Mouse (Mus musculus): ENCODE data around the gene Ube2l6. TPM values are rescaled to one million over a fixed set of nuclear protein-coding genes. Genes with fewer than 3 reads are reported as not detected.

Ube2l6 gene
- polyA plus RNA-seq, 1 experiment from 2014 or later: 117 TPM

DNA sequence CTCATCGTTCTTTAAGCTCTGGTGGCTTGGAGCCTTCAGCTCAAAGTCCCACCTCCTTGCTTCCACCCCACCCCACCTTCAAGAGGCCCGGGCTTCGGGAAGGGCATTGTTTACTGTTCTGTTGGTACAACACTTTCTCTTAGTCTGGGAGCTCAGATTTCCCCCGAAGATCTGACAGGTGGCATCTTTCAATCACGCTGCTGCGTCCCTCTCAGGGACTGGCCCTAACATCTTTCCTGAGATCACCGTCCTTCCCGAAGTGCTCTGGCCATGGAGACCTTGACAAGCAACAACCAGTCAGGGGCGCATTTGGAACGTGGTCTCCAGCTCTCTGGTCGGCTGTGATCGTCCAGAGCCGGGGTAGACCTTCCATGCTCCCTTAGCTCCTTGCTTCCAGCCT is 23.9 kb downstream of the Ube2l6 start, which contains the start of gene Smtnl1:
Smtnl1 (minus strand) TSS at position 101 of the 400 bp plus-strand sequence.
- no peak within 1 kb of the TSS for H3K4me3 ChIP-seq (ENCODE audit: low read depth, low read length)
- H3K9ac ChIP-seq (ENCODE audit: low read depth, low read length): no peak within 1 kb of the TSS
- H3K9me3 ChIP-seq (ENCODE audit: control insufficient read depth): no peaks in the 10 kb centered on the region
- no peak for ATAC-seq
- no peaks in the 10 kb centered on the region for H3K36me3 ChIP-seq (ENCODE audit: control insufficient read depth, insufficient read depth)
- 0 out of 2 replicates have a peak within 1 kb of the TSS, but pooled peaks have one; percentile 14 for H3K4me2 ChIP-seq (replicated peaks; ENCODE audit: low read depth)
- no peak within 1 kb of the TSS for H3K27ac ChIP-seq (ENCODE audit: low read depth, low read length)
- H3K27me3 ChIP-seq (replicated peaks; ENCODE audit: control insufficient read depth, insufficient read depth, low read length): peaks cover 8% of the 10 kb centered on the region
- WGBS: 39% methylated on average over 13 of the region's 13 CpGs
- no peak for TF ChIP-seq CTCF (IDR thresholded peaks at IDR 0.05; ENCODE audit: low read depth)
- no peaks in the 10 kb centered on the region for H3K4me1 ChIP-seq (replicated peaks; ENCODE audit: control insufficient read depth, insufficient read depth, low read length)

DNA sequence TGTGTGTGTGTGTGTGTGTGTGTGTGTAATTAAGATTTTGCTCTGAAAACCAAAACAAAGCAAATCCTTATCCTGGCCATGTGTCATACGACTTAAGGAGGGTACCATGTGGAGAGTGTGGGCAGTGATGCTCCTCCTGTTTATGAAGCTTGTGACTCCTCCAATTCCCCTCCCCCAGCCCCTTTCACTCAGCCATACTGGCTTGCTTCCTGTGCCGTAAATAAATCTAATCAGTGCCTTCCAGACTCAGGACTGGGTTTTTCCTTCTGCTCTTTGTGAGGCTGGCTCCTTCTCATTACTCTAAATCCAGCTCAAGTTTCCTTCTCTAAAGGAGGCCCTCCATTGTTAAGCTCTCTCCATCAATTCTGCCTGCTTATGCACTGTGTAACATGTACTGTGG is 24.6 kb downstream of the Ube2l6 start:
- Histone ChIP-seq H3K27ac (ENCODE audit: low read depth, low read length) (no peak overlapping the region), H3K36me3 (ENCODE audit: control insufficient read depth, insufficient read depth) (no peaks in the 10 kb centered on the region), H3K9me3 (ENCODE audit: control insufficient read depth) (no peaks in the 10 kb centered on the region), H3K27me3 (replicated peaks; ENCODE audit: control insufficient read depth, insufficient read depth, low read length) (peaks cover 8% of the 10 kb centered on the region), H3K4me1 (replicated peaks; ENCODE audit: control insufficient read depth, insufficient read depth, low read length) (no peaks in the 10 kb centered on the region), H3K9ac (ENCODE audit: low read depth, low read length) (no peak overlapping the region), H3K4me3 (ENCODE audit: low read depth, low read length) (no peak overlapping the region), H3K4me2 (replicated peaks; ENCODE audit: low read depth) (no peak overlapping the region)
- ATAC-seq: no peak
- WGBS: 28% methylated on average over 2 of the region's 2 CpGs
- TF ChIP-seq CTCF (IDR thresholded peaks at IDR 0.05; ENCODE audit: low read depth): no peak

DNA sequence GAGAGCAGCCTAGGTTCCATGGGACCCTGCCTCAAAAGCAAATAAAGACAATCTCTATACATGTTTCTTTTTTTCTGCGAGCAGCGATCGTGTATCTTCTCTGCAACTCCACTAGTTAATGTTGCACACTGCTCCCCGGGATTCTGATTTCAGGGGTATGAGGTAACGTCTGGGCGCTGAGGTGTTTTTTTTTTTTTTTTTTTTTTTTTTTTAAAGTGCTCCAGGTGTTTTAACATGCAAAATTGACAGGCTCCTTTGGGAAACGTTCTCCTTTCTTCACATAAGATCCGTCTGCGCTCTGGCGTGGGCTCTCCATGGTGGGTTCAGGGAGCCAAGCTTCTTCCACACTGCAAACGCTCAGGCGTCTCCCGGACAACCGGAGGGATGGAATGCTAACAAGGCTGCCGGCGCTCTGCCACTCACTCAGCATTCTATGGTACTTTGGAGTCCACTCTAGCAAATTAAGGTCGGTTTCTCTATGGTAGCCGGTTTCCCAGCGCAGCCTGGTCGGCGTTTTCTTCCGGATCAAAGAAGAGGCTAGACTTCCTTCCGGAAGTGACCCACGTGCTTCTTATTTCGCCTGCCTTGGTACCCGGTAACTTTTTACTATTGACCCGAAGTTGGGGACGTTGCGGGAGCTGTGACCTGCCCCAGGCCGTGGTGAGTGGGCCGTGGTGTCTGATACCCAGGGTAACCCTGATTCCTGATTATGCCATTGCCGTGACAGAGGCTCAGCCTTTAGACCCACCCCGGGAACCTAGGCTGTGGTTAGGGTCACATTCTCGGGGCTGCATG is 28.1 kb downstream of the Ube2l6 start, which contains the start of gene Timm10:
Timm10 (plus strand) TSS at position 510 of the 795 bp plus-strand sequence.
- WGBS: under 1% methylated on average over 34 of the region's 34 CpGs
- TF ChIP-seq CTCF (IDR thresholded peaks at IDR 0.05; ENCODE audit: low read depth): no peak
- Histone ChIP-seq H3K4me2 (replicated peaks; ENCODE audit: low read depth) (peak within 1 kb of the TSS; percentile 91), H3K4me3 (ENCODE audit: low read depth, low read length) (peak within 1 kb of the TSS; percentile 80), H3K27ac (ENCODE audit: low read depth, low read length) (peak within 1 kb of the TSS; percentile 71), H3K36me3 (ENCODE audit: control insufficient read depth, insufficient read depth) (peaks cover 14% of the 10 kb centered on the region), H3K4me1 (replicated peaks; ENCODE audit: control insufficient read depth, insufficient read depth, low read length) (no peaks in the 10 kb centered on the region), H3K9ac (ENCODE audit: low read depth, low read length) (peak within 1 kb of the TSS; percentile 46), H3K27me3 (replicated peaks; ENCODE audit: control insufficient read depth, insufficient read depth, low read length) (peaks cover under 1% of the 10 kb centered on the region; the same call in 1 of the 2 replicates), H3K9me3 (ENCODE audit: control insufficient read depth) (no peaks in the 10 kb centered on the region)
- peak; percentile 87 for ATAC-seq

DNA sequence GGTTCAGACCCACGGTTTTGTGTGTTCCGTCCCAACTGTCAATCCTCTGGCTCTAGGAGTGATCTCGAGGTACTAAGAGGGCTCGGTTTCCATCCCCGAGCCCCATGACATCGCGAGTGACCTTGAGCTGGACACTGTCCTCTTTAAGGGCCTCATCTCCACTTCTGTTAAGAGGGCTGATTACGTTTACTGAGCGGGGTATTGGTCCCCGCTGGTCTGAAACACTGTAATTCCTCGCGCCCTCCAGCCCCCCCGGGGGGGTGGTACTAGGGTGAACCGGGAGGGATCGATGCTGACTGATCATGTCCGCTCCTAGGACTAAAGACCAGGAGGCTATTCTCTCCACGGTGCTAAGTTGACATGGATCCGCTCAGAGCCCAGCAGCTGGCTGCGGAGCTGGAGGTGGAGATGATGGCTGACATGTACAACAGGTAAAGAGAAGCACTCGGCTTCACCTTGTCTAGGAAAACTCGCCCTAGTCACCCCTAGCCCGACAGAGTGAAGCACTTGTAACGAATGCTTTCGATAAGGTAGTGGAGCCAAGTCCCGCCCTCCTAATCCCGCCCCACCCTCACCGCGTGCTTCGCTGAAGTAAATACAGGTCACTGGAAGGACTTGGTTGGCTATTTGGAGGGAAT is 28.8 kb downstream of the Ube2l6 start:
- H3K4me1 ChIP-seq (replicated peaks; ENCODE audit: control insufficient read depth, insufficient read depth, low read length): no peaks in the 10 kb centered on the region
- H3K4me2 ChIP-seq (replicated peaks; ENCODE audit: low read depth): peak overlapping the region; percentile 91
- H3K4me3 ChIP-seq (ENCODE audit: low read depth, low read length): peak overlapping the region; percentile 80
- no peak for TF ChIP-seq CTCF (IDR thresholded peaks at IDR 0.05; ENCODE audit: low read depth)
- no peaks in the 10 kb centered on the region for H3K9me3 ChIP-seq (ENCODE audit: control insufficient read depth)
- peak; percentile 39 for ATAC-seq
- peak overlapping the region; percentile 46 for H3K9ac ChIP-seq (ENCODE audit: low read depth, low read length)
- WGBS: under 1% methylated on average over 29 of the region's 29 CpGs
- H3K36me3 ChIP-seq (ENCODE audit: control insufficient read depth, insufficient read depth): peaks cover 14% of the 10 kb centered on the region
- H3K27ac ChIP-seq (ENCODE audit: low read depth, low read length): peak overlapping the region; percentile 71
- no peaks in the 10 kb centered on the region for H3K27me3 ChIP-seq (replicated peaks; ENCODE audit: control insufficient read depth, insufficient read depth, low read length)

DNA sequence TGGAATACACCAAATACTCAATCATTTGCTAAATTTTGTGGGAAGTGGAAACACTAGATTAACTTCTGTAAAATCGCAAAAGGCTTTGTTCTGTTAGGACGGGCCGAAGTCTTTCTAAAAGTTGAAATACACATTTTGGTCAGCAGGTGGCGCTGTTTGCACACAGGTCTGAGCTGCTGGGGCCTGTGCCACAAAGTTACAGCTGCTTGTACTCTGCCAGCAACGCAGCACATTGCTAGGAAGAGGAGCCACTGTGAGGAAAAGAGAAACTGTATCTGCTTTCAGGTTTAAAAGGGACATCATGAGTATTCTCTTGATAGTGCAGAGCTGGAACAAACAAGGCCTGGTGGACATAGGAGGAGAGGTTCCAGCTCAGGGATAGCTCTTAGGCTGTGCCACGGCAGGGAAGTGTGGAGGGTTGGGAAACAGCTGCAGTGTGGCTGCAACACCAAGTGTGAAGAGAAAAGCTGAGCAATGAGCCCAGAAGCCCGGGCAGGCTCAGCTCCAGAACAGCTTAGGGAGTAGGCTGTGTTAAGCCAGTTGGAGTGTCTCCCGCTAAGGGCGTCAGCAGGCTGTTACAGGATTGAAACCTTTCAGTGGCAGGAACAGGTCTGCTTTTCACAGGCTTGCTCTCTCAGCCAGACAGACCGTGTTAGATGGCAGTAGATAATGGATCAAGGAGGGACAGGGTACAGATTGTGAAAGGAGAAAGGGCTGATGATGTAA is 33.2 kb downstream of the Ube2l6 start:
- Histone ChIP-seq H3K4me3 (ENCODE audit: low read depth, low read length) (no peak overlapping the region), H3K4me1 (replicated peaks; ENCODE audit: control insufficient read depth, insufficient read depth, low read length) (no peaks in the 10 kb centered on the region), H3K36me3 (ENCODE audit: control insufficient read depth, insufficient read depth) (peaks cover 14% of the 10 kb centered on the region), H3K9me3 (ENCODE audit: control insufficient read depth) (no peaks in the 10 kb centered on the region), H3K4me2 (replicated peaks; ENCODE audit: low read depth) (0 out of 2 replicates have a peak overlapping the region, but pooled peaks have one; percentile 13), H3K27me3 (replicated peaks; ENCODE audit: control insufficient read depth, insufficient read depth, low read length) (no peaks in the 10 kb centered on the region), H3K27ac (ENCODE audit: low read depth, low read length) (peak overlapping the region; percentile 22; the same call in 1 of the 2 replicates), H3K9ac (ENCODE audit: low read depth, low read length) (no peak overlapping the region)
- peak; percentile 96 for TF ChIP-seq CTCF (IDR thresholded peaks at IDR 0.05; ENCODE audit: low read depth)
- peak; percentile 63 for ATAC-seq
- 25% methylated on average over 10 of the region's 10 CpGs for WGBS

DNA sequence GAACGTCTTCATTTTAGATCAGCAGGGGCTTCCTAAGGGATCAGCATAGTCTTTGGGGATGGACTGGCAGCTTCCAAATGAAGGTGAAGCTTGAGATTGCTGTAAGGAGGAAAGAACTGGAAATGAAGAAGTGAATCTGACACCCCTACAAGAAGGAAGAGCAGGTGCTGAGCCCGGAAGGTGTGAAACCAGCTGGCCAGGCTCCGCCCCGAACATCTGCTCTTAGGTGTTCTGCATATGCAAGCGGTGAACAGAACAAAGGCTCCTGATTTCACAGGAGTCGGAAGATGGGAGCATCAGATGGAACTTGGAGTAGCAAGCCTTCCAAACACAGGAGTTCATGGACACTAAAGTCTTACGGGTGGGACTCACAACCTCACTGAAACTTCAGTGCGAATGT is 38.5 kb downstream of the Ube2l6 start:
- Histone ChIP-seq H3K4me2 (replicated peaks; ENCODE audit: low read depth) (no peak overlapping the region), H3K9ac (ENCODE audit: low read depth, low read length) (no peak overlapping the region), H3K9me3 (ENCODE audit: control insufficient read depth) (no peaks in the 10 kb centered on the region), H3K4me3 (ENCODE audit: low read depth, low read length) (no peak overlapping the region), H3K4me1 (replicated peaks; ENCODE audit: control insufficient read depth, insufficient read depth, low read length) (no peaks in the 10 kb centered on the region), H3K36me3 (ENCODE audit: control insufficient read depth, insufficient read depth) (no peaks in the 10 kb centered on the region), H3K27me3 (replicated peaks; ENCODE audit: control insufficient read depth, insufficient read depth, low read length) (no peaks in the 10 kb centered on the region), H3K27ac (ENCODE audit: low read depth, low read length) (no peak overlapping the region)
- 51% methylated on average over 8 of the region's 8 CpGs for WGBS
- no peak for ATAC-seq
- no peak for TF ChIP-seq CTCF (IDR thresholded peaks at IDR 0.05; ENCODE audit: low read depth)

All from intestine, postnatal 0 days (tissue).